Mouse (Mus musculus): ENCODE measurements around the gene Celsr1. TPM values are rescaled to one million over a fixed set of nuclear protein-coding genes. Genes with fewer than 3 reads are reported as not detected.

Celsr1 gene
- polyA plus RNA-seq, 1 experiment: not detected

DNA sequence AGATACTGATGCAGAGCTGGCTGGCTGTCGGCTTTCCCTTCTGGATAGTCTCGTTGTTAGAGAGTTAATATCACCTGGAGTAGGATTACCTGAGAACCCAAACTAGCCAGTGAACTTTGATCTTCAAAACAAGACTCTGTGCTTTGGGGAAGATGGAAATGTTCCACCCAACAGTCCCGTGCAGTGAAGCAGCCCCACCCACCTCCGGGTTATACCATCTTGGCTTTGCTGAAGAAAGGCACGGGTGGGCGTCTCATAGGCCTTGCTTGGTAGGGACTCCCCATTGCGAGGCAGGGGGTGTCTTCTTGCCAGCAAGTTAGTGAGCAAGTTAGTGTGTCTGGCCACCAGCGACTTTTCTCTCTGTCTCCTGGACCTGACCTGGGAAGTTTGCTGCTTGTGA, 42.8 kb upstream of the Celsr1 start:
- Histone ChIP-seq H3K4me1 (ENCODE audit: control insufficient read depth, insufficient read depth, low read length) (peaks cover 40% of the 10 kb centered on the region), H3K4me3 (ENCODE audit: insufficient read depth, low read depth, low read length) (no peak overlapping the region), H3K27ac (ENCODE audit: insufficient read depth, low read depth, low read length) (no peak overlapping the region)
- 78% methylated on average over 8 of the region's 8 CpGs for WGBS
- no peak for TF ChIP-seq CTCF (IDR thresholded peaks at IDR 0.05; ENCODE audit: insufficient read depth, low read depth, low read length)
- TF ChIP-seq POLR2A (IDR thresholded peaks at IDR 0.05; ENCODE audit: insufficient read depth, low read depth, low read length): no peak

DNA sequence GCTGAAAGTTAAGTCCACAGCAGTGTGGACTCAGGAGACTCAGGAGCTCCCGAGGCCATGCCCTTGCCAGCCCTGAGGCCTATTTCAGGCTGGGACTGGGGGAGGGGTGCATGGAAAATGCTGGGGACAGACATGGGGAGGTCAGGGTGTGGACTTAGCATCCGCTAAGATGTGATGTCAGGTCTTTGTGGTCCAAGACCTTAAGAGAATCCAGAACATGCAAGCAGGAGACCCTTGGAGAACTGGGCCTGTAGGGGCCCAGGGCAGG, 42.4 kb upstream of the Celsr1 start:
- H3K4me1 ChIP-seq (ENCODE audit: control insufficient read depth, insufficient read depth, low read length): peaks cover 41% of the 10 kb centered on the region
- no peak for TF ChIP-seq CTCF (IDR thresholded peaks at IDR 0.05; ENCODE audit: insufficient read depth, low read depth, low read length)
- TF ChIP-seq POLR2A (IDR thresholded peaks at IDR 0.05; ENCODE audit: insufficient read depth, low read depth, low read length): no peak
- H3K27ac ChIP-seq (ENCODE audit: insufficient read depth, low read depth, low read length): no peak overlapping the region
- no peak overlapping the region for H3K4me3 ChIP-seq (ENCODE audit: insufficient read depth, low read depth, low read length)
- WGBS: 98% methylated on average over 2 of the region's 2 CpGs

DNA sequence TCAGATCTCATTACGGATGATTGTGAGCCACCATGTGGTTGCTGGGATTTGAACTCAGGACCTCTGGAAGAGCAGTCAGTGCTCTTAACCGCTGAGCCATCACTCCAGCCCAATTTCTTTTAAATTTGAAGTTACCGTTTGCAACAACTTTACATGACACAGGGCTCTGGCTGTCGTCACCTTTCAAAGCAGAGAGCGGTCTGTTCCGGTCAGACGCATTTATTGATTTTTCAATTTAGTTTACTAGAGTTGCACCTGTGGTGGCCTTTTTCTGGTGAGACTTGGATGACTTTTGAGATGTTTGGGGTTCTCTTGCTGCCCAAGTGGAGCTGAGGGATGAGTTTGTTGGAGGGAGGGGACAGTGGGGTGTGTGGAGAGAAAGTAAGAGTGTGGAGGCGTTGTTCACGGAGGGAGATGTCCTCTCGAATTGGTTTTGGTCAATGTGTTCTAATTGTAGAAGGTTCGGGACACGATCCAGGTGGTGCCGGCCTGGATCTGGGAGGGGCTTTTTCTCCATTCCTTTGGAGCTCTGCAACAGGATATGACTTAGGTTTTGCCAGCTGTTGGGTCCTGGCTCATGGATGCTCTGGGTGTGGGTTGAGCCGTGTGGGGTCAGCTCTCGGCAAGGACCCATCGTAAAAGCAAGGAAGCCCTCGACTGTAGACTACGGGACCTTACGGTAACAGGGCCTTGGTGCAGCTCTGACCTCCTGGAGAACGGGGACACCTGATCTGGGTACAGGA, 41.9 kb upstream of the Celsr1 start:
- TF ChIP-seq POLR2A (IDR thresholded peaks at IDR 0.05; ENCODE audit: insufficient read depth, low read depth, low read length): no peak
- no peak for TF ChIP-seq CTCF (IDR thresholded peaks at IDR 0.05; ENCODE audit: insufficient read depth, low read depth, low read length)
- Histone ChIP-seq H3K4me1 (ENCODE audit: control insufficient read depth, insufficient read depth, low read length) (peaks cover 43% of the 10 kb centered on the region), H3K27ac (ENCODE audit: insufficient read depth, low read depth, low read length) (no peak overlapping the region), H3K4me3 (ENCODE audit: insufficient read depth, low read depth, low read length) (no peak overlapping the region)
- 93% methylated on average over 20 of the region's 20 CpGs for whole genome bisulfite sequencing

DNA sequence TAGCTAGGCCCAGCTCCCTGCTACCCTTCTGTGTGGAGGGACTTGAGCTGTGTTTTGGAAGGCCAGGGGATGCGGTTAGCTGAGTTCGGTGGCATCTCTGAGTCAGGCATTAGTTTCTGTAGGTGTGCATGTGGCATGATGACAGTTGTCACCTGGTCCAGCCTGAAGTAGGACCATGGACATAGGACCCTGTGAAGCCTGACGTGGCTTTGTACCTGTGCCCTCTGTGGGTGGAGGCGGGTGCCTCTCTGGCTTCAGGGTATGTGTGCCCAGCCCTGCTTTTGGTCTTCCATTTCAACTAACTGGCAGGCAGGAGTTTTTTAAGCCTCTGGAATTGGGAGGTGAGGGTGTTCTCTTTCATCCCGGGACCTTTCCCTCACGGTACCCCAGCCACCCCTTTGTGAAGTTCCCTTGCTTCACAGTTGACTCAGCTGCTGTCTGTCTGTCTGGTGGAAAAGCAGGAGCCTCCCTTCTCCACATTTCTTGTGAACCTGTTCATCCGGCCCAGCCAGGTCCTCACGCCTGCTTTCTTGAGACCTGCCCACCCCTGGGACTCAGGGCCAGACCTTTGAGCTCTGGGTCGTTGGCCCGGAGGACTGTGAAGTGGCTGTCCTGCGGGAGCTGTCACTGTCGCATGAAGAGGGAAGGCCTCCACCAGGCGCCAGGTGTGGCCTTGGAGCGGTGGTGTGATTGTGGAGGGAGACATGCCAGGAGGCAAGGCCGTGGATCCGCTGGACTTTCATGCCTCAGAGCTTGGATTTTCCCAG, 40.8 kb upstream of the Celsr1 start:
- no peak overlapping the region for H3K27ac ChIP-seq (ENCODE audit: insufficient read depth, low read depth, low read length)
- peaks cover 52% of the 10 kb centered on the region for H3K4me1 ChIP-seq (ENCODE audit: control insufficient read depth, insufficient read depth, low read length)
- TF ChIP-seq CTCF (IDR thresholded peaks at IDR 0.05; ENCODE audit: insufficient read depth, low read depth, low read length): no peak
- TF ChIP-seq POLR2A (IDR thresholded peaks at IDR 0.05; ENCODE audit: insufficient read depth, low read depth, low read length): no peak
- H3K4me3 ChIP-seq (ENCODE audit: insufficient read depth, low read depth, low read length): no peak overlapping the region
- WGBS: 91% methylated on average over 16 of the region's 16 CpGs

DNA sequence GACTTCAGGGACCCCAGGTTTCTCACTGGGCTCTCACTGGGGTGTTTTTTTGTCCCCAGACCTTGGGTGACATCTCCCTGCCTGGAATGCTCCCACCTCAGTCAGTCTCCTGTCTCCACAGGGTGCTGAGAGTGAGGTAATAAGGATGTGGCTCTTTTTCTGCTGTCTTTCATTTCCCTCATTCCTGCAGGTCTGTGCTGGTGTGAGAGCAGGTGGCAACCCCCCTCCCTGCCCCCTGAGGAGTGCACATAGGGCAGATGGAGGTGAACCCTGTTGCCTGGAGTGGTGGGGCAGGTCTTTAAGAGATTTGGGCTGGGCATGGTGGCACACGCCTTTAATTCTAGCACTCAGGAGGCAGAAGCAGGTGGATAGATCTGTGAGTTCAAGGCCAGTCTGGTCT, 37.6 kb upstream of the Celsr1 start:
- TF ChIP-seq CTCF (IDR thresholded peaks at IDR 0.05; ENCODE audit: insufficient read depth, low read depth, low read length) (no peak), POLR2A (IDR thresholded peaks at IDR 0.05; ENCODE audit: insufficient read depth, low read depth, low read length) (no peak)
- no peak overlapping the region for H3K27ac ChIP-seq (ENCODE audit: insufficient read depth, low read depth, low read length)

DNA sequence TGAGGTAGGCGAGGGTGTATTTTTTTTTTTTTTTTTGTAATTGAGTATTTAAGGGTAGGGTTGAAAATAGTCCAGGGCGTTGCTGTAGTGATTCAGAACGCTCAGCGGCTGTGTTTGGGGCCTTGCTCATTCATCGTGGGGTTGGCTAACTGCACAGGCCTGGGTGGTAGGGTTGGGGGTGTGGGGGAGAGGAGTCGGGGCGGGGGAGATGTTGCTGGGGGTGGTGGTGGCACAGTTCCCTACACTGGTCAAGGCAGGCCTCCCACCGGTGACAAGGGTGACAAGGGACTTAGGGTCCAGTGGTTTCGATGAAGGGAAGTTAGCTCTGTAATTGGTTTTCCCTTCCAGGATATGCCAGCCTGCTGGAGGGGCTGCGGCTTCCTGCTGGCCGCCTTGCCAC, 36.8 kb upstream of the Celsr1 start:
- Histone ChIP-seq H3K27ac (ENCODE audit: insufficient read depth, low read depth, low read length) (no peak overlapping the region), H3K4me1 (ENCODE audit: control insufficient read depth, insufficient read depth, low read length) (peaks cover 59% of the 10 kb centered on the region), H3K4me3 (ENCODE audit: insufficient read depth, low read depth, low read length) (no peak overlapping the region)
- WGBS: 9% methylated on average over 11 of the region's 11 CpGs
- TF ChIP-seq POLR2A (IDR thresholded peaks at IDR 0.05; ENCODE audit: insufficient read depth, low read depth, low read length) (no peak), CTCF (IDR thresholded peaks at IDR 0.05; ENCODE audit: insufficient read depth, low read depth, low read length) (no peak)

More for the DNA sequence above, 37.6 kb upstream of the Celsr1 start:
- Histone ChIP-seq H3K4me3 (ENCODE audit: insufficient read depth, low read depth, low read length) (no peak overlapping the region), H3K4me1 (ENCODE audit: control insufficient read depth, insufficient read depth, low read length) (peaks cover 62% of the 10 kb centered on the region)
- 83% methylated on average over 1 of the region's 1 CpGs for WGBS

DNA sequence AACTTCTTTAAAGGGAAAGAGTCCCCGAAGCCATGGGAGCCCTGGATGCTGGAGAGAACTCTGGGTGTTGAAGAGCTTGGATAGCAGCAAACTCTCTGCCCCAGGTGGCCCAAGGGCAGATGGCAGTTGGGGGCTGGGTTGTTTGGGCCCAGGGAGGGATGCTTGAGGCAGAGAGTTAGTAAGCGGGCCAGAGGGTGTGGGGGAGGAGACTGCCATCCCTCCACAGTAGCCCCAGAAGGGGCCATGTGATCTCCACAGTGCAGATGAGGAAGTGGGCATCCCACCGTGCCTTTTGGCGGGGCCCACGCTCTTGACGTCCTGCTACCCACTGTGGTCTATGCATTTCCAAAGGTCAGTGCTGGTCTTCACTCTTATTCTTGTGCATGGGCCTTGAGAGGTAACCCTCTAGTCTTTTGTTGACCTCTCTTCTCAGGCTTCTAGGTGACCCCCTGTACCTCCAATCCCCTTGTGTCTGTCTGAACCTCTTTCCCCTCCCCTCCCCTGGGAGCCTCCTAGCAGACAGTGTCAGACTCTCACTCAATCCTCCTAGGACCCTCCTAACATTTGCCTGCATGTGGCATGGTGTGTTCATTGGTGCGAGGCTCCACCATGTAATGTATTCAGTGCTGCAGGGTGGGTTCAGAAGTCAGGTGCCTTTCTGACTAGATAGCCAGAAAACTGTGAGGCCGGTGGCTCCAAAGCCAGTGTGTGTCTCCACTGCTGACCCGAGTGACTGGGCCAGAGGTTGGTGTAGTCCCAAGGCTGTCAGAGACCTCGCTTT, 35.6 kb upstream of the Celsr1 start:
- H3K4me1 ChIP-seq (ENCODE audit: control insufficient read depth, insufficient read depth, low read length): peaks cover 61% of the 10 kb centered on the region
- WGBS: 85% methylated on average over 10 of the region's 10 CpGs
- TF ChIP-seq POLR2A (IDR thresholded peaks at IDR 0.05; ENCODE audit: insufficient read depth, low read depth, low read length) (no peak), CTCF (IDR thresholded peaks at IDR 0.05; ENCODE audit: insufficient read depth, low read depth, low read length) (no peak)
- H3K4me3 ChIP-seq (ENCODE audit: insufficient read depth, low read depth, low read length): no peak overlapping the region
- no peak overlapping the region for H3K27ac ChIP-seq (ENCODE audit: insufficient read depth, low read depth, low read length)

DNA sequence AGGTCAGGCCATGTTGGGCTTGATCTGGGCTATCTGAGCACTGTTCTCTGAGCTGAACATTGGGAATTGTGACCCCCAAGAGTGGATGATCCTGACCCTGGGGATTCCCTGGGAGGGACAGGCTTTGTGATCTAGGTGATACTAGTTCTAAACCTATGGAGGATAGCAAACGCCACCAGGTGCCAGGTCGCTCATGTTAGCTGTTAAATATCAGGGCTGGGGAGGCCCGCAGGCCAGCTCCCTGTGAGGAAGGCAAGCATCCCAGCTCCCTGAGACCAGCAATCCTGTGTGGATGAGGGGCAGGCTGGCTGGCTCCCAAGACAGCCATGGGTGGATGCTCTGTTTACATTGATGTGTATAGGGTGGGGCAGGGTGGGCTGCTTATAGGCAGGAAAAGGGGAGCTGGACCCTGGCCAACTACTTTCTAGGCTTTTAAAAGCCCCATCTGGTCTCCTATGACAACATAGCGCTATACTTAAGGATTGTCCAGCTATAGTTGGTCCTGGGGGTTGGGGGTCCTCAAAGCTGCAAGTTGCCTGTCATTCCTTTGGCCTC, 34.4 kb upstream of the Celsr1 start:
- WGBS: 87% methylated on average over 4 of the region's 4 CpGs
- Histone ChIP-seq H3K4me1 (ENCODE audit: control insufficient read depth, insufficient read depth, low read length) (peaks cover 59% of the 10 kb centered on the region), H3K4me3 (ENCODE audit: insufficient read depth, low read depth, low read length) (no peak overlapping the region), H3K27ac (ENCODE audit: insufficient read depth, low read depth, low read length) (no peak overlapping the region)
- TF ChIP-seq POLR2A (IDR thresholded peaks at IDR 0.05; ENCODE audit: insufficient read depth, low read depth, low read length): no peak
- no peak for TF ChIP-seq CTCF (IDR thresholded peaks at IDR 0.05; ENCODE audit: insufficient read depth, low read depth, low read length)

DNA sequence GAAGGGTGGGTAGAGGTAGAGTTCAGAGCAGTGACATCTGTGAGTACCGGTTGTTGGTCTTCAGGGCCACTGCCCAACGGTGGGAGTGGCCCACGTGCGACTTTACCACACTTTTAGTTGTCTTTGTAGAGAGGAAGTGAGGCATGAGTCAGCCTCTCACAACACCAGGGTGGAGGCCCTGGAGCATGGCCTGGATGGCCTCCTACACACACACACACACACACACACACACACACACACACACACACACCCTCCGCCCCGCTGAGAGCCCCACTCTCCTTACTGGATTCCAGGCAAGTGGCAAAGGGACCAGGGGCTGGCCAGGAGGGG, 34.0 kb upstream of the Celsr1 start:
- H3K4me1 ChIP-seq (ENCODE audit: control insufficient read depth, insufficient read depth, low read length): peaks cover 63% of the 10 kb centered on the region
- WGBS: 24% methylated on average over 6 of the region's 6 CpGs

More for the DNA sequence above, 34.0 kb upstream of the Celsr1 start:
- no peak for TF ChIP-seq CTCF (IDR thresholded peaks at IDR 0.05; ENCODE audit: insufficient read depth, low read depth, low read length)
- H3K27ac ChIP-seq (ENCODE audit: insufficient read depth, low read depth, low read length): no peak overlapping the region
- H3K4me3 ChIP-seq (ENCODE audit: insufficient read depth, low read depth, low read length): no peak overlapping the region

All from olfactory bulb, adult 2 months (tissue).